Mouse (Mus musculus): ENCODE data around the gene F5.
A peak's percentile ranks its signal among the peaks of the same experiment; 100 is the strongest.
"Not testable (repeated sequence)": the region's sequence is repeated elsewhere in the genome, so short reads cannot be mapped to it uniquely, and the experiment has no call there.

F5 gene

DNA sequence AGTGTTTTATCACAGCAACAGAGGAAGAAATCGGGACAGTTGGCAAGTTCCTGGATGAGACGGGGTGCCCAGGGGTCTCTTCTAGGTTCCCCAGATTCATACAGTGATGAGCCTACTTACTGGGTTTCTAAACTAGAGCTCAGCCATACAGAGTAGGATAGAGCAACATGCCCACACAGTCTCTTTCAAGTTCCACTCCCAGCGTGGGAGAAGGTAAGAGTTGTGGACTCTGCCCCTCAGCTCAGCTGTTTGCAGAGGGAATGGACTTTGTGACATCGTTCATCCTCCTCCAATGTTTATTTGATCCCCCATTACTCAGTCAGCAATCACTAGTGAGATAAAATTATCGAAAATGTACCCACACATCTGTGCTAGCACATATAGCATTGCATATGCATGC lies 11.1 kb downstream of the F5 start:
- DNase-seq = no peak

- DNase-seq = no peak
Observed at GRCm38 (mm10) chr1:164168818-164169217, 17.2 kb downstream of the F5 start.

DNA sequence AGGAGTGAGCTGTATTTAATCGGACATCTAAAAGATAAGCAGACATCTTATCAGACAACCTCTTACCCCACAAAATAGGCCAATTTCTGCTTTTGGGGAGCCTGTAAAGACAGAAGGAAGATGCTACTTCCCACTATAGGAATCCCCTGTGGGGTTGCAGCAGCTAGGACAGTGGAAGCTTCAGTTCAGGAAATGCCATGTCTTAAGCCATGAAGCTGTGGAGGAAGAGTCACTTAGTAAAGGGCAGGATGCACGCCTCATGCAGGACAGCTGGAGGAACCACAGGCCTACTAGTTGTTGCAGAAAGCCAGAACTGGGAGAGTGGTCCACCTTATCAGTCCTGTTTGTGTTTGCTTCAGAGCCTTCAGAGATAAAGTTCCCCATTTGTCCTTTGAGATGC lies 18.8 kb downstream of the F5 start:
- DNase-seq = no peak

- DNase-seq = no peak
Observed at GRCm38 (mm10) chr1:164173145-164173544, 21.5 kb downstream of the F5 start.

DNA sequence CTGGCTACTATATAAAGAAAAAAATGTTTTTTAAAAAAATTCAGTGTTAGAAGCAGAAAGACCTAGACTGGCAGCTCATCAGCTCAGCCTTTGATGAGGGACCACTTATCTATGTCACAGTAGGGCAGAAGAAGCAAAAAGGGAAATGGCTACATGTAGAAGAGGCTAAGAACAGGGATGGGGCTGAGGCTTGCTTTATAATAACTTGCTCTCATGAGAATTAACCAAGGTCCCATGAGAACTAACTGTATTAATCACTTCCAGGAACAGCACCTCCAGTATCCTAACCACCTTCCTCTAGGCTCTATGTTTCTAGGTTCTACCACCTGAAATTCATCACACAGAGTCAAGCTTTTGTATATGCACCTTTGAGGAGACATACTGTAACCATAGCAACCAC lies 25.2 kb downstream of the F5 start:
- DNase-seq = no peak

GRCm38 (mm10) chr1:164178429-164178828 lies 26.8 kb downstream of the F5 start:
- no peak for DNase-seq

DNA sequence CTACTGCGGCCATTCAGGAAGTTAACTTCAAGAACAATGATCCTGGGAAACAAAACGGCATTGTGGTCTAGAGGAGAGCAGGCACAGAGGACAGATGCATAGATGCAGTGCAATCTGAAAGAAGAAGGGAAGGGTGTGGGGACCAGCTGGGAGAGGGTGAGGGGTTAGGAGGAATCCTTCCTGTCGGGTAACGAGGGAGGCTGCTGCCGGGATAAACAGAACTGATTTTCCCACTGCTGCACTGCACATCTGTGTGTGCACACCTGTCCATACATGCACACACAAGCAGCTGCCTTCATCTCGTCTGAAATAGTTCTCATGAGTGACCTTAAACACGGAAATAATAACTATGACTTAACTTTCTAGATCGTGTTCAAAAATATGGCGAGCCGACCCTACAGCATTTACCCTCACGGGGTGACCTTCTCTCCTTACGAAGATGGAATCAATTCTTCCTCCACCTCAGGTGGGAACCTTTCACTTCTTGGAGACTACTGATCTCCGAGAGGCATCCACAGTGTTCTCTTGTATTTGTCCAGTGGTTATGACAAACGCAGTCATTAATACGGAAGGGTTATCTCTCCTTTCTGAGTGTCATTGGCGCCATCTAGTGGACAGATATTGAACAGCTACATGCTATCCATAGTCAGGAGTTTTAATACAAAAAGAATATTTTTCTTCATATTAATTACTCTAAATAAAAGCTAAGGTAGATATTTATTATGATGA lies 32.7 kb downstream of the F5 start:
- DNase-seq = peak in 1 of 2 experiments; percentile 47

- no peak for DNase-seq
Observed at GRCm38 (mm10) chr1:164184871-164185223, 33.2 kb downstream of the F5 start.

- DNase-seq = no peak
Observed at GRCm38 (mm10) chr1:164185316-164185715, 33.7 kb downstream of the F5 start.

- no peak for DNase-seq
Observed at GRCm38 (mm10) chr1:164187002-164187560, 35.4 kb downstream of the F5 start.

DNA sequence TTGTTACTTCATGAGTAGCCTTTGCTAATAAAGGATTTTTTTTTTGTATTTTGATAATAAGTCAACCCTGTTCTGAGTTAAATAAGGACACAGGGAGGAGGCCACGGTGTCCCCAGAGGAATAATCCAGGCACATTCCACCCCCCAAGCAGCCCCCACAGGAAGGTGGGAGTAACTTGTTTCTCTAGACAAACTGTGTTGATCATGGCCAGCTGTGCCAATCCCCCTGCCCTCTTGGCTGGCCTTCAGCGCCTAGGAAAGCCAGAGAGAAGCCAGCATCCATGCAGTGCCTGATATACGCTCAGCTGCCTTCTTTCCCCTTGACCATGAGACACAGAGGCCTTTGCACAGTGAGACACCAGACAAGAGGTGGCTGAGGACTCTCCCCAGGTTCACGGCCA lies 47.9 kb downstream of the F5 start:
- DNase-seq = no peak

- no peak for DNase-seq
Observed at GRCm38 (mm10) chr1:164208437-164208836, 56.8 kb downstream of the F5 start.

- DNase-seq = no peak
Observed at GRCm38 (mm10) chr1:164210899-164211298, 59.3 kb downstream of the F5 start.

- no peak for DNase-seq
Observed at GRCm38 (mm10) chr1:164212686-164213085, 61.0 kb downstream of the F5 start.

- DNase-seq = no peak
Observed at GRCm38 (mm10) chr1:164214190-164214589, 62.6 kb downstream of the F5 start.

DNA sequence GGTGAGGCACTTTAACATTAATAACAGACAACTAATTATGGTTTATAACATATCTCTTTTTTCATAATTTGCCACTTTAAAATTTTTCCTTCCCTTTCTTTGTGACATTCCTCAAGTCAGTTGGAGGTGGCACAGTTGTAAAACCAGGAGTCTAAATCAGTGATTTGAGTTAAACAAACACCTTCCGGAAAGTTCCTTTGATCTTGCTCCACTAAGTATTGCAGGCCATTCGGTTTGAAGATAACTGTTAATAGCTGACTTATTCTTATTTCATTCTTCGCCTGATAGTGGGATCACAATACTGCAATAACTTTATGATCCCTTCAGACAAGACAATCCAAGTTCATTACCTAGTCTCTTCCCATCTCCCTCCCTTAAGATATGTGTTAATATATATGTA lies 63.5 kb downstream of the F5 start:
- no peak for DNase-seq

- peak in 1 of 2 experiments; percentile 11 for DNase-seq
Observed at GRCm38 (mm10) chr1:164215540-164215939, 63.9 kb downstream of the F5 start.

DNA sequence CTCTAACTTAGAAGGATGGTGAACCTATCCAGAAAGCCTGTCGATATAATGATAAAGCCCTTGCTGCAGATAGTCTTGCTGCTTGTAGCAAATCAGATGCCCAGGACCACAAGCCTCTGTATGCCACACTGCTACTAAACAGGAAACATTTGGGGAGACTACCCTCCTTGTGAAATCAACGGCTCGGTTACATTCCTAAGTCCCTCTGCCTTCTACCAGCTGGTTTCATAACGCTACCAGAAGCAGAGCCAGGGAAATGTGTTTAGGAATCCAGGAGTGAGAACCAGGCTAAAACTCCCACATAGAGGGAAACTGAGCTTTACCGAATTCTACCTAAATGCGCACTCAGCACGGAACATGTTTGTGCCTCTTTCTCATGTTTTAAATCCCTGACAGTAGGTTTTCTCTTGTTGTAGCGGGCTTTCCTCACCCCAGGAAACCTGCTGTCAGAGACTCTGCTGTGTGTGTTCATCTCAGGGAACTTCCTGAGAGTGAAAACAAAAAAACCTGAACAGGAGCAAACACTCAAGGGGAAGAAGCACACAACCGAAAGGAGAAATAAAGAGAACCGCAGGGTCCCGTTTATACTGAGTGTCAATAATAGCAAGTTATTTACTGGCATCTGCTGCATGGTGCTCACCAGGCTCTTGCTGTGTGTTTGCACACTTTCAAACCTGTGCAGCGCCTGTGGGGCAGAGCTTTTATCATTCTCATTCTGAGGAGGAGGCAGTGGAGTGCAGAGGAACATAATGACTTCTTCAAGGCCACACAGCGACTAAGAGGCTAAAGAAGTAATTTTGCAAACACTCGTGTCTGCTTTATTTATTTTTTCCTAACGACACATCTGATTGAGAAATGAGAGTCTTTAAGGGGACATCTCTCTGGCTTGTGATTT lies 66.4 kb downstream of the F5 start:
- peak in 1 of 2 experiments; percentile 13 for DNase-seq

GRCm38 (mm10) chr1:164220261-164220660 lies 68.6 kb downstream of the F5 start:
- no peak for DNase-seq

- DNase-seq = no peak
Observed at GRCm38 (mm10) chr1:164223089-164223488, 71.5 kb downstream of the F5 start.

DNA sequence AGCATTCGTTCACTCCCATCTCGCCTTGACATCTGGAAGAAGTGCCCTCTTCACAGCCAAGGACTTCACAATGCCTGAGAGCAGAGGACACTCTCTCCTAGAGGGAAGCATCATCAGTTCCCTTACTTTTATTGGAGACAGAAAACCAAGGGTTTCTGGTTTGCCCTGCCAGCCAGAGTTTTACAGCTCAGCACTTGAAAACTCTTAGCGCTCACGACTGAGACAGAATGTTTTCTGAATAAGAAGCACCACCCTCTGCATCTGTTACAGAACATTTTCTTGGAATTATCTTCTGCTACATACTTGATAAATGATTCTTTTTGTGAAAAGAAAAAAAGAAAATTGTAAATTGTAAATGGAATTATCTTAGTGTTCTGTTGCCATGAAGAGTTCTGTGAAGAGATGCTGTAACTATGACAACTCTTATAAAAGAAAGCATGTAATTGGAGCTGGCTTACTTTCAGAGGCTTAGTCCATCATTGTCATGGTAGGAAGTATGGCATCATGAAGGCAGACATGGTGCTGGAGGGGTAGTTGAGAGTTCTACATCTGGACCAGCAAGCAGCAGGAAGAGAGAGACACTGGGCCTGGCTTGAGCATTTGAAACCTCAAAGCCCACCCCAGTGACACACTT lies 80.4 kb downstream of the F5 start:
- not testable (repeated sequence) for DNase-seq

DNA sequence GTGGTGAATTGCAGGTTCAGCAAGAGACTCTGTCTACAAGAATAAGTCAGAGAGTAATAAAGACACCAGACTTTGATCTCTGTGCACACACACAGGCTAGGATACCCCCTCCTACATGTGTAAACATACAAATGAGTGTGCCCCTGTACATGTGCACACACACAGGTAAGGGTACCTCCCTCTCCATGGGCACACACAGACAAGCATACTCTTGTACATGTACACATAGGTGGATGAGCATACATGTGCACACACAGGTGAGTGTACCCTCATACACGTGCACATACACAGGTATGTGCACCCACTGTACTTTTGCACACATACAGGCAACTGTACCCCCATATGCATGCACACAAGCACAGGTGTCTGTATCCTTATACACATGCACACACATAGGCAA lies 81.8 kb downstream of the F5 start:
- DNase-seq = no peak

DNA sequence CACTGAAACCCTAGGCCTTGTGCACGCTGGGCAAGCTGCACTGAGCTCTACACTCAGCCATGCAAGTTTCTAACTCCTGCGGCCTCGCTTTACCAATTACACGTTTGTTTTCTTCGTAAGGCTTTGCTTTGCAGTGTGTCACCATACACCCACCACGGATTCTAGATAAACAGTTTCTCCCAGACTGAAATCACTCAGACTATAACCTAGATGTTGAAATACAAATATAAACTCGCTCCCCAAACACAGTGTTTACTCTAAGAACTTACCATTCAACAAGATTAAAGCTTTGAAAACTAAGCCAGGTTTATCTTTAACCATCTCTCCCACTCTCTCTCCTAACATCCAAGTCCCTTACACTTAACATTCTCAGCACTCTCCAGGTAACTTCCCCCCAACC lies 83.4 kb downstream of the F5 start:
- no peak for DNase-seq
